Mouse (Mus musculus): Measurements from ENCODE around the gene Gm20852.
"Not testable (repeated sequence)": the region's sequence is repeated elsewhere in the genome, so short reads cannot be mapped to it uniquely, and the experiment has no call there.

Gm20852 gene

DNA sequence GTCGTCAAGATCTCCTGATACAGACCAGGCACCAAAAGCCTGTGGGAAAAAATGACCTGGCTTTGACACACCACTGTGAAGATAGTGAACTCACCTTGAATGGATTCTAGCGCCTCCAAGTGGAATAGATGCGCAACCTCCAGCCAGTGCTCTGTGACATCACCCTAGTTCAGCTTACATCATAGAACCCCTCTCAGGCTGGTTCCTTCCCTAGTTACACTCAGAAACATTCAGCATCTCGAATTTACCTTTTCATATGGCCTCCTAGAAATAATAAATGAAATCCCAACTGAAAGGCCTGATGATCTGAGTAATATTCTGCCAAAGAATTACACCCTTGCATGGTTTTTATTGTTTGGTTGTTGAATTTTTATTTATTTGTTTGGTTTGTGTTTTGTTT is at the start of gene Gm20852:
Gene Gm20852, minus strand, starts transcription at position 101 of the 400 bp plus-strand sequence.
- CTCF ChIA-PET: not testable (repeated sequence)

All from spleen, embryonic (tissue).